Mouse (Mus musculus) frontal cortex, adult (tissue): ENCODE data around the gene Chp1.
"Not testable (repeated sequence)": the region's sequence is repeated elsewhere in the genome, so short reads cannot be mapped to it uniquely, and the experiment has no call there.

Experiments
- ATAC-seq: cut with Nextera tagmentation; 2 replicates; pipeline ENCODE4 v1.9.2; 2017; ENCODE audit warnings: mild to moderate bottlenecking, moderate library complexity, mixed read lengths; ENCODE audit not compliant: low TSS enrichment

Gene Chp1

GRCm38 (mm10) chr2:119565284-119565683, 17.8 kb downstream of the Chp1 start:
- ATAC-seq: no peak

DNA sequence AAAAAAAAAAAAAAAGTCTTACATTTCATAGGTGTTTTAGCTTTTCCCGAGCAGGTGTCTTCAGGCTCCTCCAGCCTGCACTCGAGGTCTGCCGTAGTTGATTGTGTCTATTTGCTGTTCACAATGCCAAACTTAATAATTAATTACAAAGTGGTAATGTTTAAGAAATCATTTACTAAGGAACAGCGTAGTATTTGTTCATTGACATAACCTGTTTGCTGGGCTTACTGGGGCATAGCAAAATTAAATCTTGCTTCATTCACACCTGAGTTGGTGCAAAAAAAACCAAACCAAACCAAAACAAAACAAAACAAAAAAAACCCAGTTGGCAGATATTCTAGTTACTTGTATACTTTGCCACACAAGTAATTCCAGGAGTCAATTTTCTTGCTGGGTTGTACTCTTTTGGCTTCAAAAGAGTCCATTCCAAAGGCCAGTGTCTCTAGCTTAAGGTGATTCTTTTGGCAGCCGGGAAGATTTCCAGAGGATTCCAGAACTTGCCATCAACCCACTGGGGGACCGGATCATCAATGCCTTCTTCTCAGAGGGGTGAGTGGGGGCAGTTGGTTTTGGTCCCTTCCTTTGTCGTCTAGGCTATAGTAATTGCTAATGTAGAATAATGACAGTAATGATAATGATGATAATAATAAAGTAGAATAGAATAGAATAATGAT, 18.8 kb downstream of the Chp1 start:
- no peak for ATAC-seq

DNA sequence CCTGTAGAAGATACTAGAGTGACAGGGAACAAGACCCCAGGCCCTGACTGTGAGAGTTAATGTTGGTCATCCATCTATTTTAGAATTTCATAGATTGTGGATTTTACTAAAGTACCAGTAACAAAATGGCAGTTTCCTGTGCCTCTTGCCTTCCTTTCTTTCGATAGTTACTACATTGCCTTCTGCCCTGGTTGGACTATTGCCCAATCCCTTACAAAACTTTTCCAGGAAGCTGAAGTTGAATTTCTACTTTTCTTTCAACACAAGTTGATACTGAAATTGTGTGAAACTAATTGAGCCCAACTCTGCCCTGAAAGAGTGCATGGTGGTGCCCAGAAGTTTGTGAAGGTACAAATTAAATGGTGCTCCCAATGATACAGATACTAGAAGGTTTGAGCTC, 25.0 kb downstream of the Chp1 start:
- ATAC-seq: no peak

DNA sequence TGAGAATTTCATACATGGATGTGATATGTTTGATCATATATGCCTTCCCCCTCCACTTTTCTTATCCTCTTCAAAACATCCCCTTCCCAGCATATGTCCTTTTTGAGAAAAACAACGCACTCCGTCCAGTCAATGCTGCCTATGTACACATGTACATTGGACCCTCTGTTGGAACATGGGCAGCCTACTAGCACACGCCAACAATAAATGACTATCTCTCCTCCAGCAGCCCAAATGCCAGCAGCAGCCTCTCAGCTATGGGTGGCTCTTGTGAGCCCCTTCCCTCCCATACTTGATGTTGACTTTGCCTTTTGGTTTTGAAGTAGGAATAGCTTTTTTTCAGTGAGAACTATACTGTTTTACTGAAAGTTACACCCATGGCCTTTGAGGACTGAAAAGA, 34.1 kb downstream of the Chp1 start:
- ATAC-seq: no peak

DNA sequence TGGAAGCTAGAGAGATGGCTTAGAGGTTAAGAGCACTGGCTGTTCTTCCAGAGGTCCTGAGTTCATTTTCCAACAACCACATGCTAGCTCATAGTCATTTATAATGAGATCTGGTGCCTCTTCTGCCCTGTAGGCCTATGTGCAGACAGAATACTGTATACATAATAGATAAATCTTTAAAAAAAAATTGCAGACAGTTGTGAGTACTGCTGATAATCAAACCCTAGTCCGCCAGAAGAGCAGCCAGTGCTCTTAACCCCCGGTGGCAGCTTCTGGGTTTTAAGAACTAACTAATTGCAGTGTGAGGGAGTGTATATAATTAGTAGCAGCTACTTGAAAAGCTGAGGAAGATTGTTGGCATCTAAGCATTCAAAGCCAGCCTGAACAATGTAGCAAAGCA, 35.9 kb downstream of the Chp1 start:
- no peak for ATAC-seq

- ATAC-seq: no peak
These were observed 36.8 kb downstream of the Chp1 start for GRCm38 (mm10) chr2:119584282-119584681.

DNA sequence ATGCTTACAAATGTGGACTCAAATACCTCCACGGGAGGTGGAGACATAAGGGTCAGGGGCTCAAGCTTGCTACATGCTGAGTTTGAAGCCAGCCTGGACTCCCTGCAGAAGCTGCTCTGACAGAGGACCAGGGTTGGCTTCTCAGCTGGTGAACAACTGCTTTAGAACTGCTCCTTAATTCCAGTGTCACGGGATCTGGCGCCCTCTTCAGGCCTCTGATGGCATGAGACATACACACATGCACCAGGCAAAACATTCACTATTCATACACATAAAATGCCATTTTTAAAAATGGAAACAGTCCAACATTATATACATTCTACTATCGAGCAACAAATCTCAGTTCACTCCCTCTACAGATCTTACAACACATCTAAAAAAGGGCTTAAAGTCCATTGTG, 39.9 kb downstream of the Chp1 start:
- no peak; the same call in 1 of the 2 replicates for ATAC-seq

DNA sequence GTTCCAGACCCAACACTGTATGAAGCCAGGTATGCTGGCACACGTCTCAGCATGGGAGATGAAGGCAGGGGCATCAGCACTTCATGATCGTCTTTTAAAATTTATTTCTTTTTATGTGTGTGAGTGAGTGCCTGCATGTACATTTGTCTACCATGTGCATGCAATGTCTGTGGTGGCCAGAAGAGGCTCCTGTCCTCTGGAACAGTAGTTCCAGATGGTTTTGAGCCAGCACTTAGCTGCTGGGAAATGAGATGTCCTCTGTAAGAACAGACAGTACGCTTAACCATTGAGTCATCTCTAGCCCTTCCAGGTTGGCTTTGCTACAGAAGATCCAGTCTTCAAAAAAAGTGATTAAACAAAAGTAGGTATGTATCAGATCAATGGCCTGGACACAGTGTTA, 43.8 kb downstream of the Chp1 start:
- ATAC-seq: no peak

DNA sequence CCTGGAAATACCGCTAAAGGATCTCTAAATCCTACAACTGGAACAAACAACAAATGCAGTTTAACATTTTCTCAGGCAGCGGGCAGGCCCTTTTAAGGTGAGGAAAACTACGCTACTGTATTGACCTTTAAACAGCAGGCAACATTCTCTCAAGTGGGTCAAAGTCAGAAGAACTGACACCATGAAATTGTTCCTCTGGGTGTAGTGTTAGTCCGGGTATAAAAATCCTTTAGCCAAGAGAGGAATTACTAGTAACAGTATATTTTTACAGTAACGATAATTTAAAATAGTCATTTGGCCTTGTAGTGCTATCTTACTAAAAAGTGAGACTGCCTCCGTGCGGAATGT, 46.2 kb downstream of the Chp1 start:
- ATAC-seq: no peak

DNA sequence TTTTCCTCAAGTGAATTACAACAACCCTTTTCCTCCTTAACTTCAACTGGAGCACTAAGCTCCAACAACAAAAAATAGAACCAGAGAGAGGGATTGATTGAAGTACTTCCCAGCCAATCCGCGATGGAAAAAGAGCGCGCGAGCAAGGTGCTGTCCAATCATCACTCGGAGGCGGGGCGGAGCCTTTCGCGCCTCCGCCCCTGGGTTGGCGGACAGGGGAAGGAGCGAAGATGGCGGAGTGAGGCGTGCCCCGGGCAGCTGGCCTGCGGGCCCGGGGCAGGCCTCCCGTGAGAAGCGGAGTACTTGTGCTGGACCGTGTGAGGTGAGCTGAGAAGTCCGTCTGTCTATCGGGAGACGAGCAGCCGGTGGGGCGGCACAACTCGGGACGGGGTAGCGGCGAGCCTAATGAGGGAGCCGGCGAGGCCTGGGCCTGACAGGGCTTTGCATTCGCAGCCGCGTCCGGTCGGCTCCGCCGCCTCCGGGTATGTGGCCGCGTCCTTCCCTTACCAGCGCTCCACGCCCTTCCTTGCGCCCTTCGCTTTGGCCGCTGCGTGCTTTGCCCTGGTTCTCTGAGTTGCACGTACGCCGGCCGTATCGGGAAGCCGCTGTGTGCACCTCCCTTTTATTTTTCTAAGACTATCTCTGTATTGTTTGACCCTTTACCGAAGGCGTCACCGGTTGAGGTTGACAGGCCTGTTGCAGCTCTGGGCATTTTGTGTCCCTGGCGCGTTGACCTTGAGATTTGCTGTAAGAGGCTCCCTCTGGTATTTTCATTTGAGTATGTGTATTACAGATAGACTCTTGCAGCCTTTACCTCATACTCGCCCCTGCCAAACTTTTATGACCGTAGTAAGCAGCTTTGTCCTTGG, 46.9 kb downstream of the Chp1 start:
- peak; percentile 92 for ATAC-seq

DNA sequence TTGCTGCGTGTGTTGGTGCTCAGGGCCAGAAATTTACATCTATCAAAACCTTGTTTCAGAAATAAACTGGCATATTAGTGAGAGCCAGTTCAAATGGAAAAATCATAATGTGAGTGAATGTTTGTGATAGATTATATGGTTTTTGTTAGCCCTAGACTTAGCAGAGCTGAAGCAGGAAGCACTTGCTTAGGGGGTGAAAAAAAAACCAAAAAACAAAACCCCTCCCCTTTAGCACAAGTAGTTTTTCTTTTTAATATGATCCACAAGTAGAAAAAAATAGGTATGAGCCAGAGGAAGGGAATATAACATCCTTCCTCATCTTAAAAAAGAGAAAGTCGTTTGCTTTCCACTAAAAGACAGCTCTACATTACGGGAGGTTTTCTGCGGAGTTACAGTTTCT, 47.8 kb downstream of the Chp1 start:
- ATAC-seq: no peak

DNA sequence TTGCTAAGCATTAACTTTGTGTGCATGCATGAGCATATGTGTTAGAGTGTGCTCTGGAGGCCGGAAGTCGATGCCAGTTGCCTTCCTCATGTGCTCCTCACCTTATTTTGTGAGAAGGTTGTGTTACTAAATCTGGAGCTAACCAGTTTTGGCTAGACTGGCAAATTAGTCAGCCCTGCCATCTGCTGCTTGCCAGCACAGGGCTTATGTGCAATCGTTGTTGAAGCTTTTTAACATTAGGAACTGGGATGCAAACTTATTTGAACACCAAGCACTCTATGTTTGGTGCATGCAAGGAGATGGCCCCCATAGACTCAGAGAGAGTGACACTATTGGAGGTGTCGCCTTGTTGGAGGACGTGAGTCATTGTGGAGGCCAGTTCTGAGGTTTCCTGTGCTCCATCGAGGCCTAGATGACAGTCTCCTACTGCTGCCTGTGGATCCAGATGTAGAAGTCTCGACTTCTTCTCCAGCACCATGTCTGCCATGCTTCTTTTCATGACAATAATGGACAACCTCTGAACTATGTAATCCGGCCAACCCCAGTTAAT, 49.4 kb downstream of the Chp1 start:
- ATAC-seq: peak; percentile 45

DNA sequence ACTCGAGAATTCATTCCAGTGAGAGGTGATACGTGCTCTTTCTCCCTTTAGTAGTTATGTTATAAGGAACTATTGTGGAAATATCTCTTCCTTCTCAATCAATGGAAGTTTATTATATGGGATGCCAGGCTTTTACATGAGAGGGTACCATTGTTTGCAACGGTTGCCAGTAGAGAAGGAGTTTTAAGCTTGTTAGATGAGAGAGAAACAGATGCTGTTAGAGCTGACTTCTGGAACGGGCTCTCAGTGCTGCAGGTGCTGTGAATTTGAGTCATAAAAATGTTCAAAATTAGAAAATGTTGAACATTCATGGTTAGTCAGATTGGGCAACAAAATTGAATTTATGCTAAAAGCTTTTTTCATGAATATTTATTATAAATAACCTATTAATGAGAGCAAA, 53.5 kb downstream of the Chp1 start:
- peak; percentile 60 for ATAC-seq

DNA sequence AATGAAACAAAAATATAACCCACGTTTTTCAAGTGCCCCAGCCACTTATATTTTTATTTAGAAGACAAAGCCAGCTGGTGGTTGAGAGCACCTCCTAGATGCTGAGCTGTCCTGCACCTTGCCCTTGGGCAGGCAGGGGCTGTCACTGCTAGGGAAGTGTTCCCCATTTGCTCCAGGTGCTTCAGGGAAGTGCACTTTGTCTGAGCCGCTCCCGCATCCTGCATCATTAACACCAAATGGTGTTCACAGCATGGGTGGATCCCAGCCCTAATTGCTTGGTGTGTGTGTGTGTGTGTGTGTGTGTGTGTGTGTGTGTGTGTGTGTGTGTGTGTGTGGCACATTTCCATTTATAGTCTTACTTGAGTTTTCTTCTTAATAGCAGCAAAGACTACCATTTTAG, 54.1 kb downstream of the Chp1 start:
- not testable (repeated sequence) for ATAC-seq

DNA sequence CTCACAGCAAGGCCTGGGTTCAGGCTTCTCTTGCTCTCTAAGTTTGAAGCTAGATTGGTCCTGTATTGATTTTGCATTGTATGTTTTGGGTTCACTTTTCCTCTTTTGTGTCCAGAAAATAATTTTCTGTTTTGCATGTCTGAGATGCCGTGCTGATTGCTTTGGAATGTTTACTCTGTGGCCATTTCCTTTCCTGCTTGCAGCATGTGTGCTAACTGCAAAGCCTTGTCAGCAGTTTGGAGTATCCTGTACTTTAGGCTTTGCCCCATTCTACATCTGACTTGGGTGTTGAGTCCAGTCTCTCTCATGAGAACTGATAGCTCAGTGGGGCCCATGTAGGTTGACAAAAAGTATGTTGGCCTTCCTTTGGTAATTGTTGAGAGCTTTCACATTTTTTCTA, 55.0 kb downstream of the Chp1 start:
- no peak for ATAC-seq

GRCm38 (mm10) chr2:119603909-119604308, 56.4 kb downstream of the Chp1 start:
- no peak for ATAC-seq

- ATAC-seq: no peak
These were observed 58.0 kb downstream of the Chp1 start for GRCm38 (mm10) chr2:119605361-119605973.

DNA sequence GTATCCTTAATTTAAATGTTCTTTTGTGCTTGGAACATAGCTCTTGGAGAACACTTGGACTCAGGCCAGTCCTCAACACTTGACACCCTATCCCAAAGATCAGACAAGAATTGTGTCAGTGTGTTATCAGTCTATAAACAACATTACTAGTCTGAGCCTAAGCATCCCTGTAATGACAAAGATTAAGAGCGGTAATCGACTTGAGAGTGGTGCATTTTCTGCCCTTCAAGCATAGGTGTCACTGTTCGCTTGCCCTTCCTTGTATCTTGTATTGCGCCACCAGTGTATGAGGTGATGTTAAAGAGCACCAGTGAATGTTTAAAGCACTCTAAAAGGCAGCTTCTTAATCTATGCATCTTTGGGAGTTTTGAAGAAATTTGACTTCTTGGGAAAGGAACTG, 59.5 kb downstream of the Chp1 start:
- ATAC-seq: no peak

DNA sequence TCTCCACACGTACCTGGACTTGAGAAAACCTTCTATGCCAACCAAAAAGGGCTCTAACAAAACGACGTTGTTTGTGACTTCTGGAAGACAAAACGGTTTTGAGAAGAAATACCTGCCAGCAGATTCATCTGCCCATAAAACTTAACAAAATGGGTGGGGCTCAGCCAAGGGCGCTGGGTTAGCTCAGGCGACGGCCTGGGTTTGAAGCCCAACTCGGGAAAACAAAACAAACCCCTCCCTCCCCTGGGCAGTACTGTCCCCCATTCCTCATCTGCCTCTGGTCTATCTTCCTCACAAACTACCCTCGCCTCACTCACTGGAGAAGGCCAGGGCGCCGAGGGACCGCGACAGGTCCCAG, 70.3 kb downstream of the Chp1 start:
- no peak for ATAC-seq

- ATAC-seq: peak; percentile 100
These were observed 70.9 kb downstream of the Chp1 start, which contains the start of the genes Nusap1 and Oip5 for GRCm38 (mm10) chr2:119618199-119618982. TSS of gene Nusap1 (plus strand) at chr2:119618298. TSS of gene Oip5 (minus strand) at chr2:119618469.

GRCm38 (mm10) chr2:119619002-119619401, 71.5 kb downstream of the Chp1 start:
- not testable (repeated sequence) for ATAC-seq

DNA sequence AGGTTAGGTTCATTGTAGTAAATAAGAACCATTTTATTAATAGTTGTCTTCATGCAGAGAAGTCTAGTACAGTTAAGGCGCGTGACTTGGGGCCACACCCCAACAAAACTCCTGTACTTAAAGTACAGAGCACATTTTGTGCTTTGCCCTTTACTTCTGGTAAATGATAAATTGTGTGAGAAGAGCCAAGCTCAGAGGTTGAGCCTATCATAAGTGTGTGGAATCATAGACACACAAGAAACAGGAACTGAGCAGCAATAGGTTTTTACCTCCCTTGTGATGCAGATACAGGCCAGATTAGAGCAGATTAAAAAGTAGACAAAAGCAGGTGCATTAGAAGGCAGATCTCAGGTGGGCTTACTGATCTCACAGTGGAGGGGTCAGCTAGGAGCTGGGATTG, 73.8 kb downstream of the Chp1 start:
- ATAC-seq: no peak
